Mouse (Mus musculus): ENCODE data around the gene Grip1. TPM values are rescaled to one million over a fixed set of nuclear protein-coding genes. Genes with fewer than 3 reads are reported as not detected.

Grip1 gene
- polyA plus RNA-seq, 1 experiment: 5.0 TPM

DNA sequence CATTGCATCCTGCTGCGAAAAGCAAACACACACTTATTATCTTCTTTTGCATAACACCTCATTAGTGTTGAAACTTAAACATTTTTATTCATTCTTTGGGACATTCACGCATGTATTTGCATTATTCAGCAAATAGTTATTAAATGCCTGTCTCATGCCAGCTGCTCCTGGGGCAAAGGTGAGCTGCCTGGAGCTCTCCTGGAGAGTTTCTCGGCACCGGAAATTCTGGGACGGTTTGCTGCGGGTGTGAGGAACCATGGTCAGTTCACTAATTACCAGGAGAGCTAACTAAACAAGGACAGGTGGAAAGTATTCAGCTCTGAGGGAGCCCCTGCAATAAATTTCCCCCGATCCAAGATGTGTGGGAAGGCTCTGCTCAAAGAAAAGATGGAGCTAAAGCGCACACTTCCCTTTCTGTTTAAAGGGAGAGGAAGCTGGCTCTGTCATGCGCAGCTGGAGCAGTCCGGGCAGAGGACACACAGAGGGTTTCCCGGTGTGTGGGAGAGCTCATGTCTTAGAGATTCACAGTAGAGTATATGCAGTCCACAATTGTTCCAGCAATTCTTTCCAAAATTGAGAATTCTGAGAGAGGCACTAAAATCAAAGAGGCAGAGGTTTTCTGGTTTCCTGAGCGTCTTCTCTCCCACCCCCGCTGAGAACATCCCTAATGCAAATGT lies 675.1 kb downstream of the Grip1 start:
- no peak overlapping the region for H3K27ac ChIP-seq (ENCODE audit: insufficient read depth, low read length)
- no peaks in the 10 kb centered on the region for H3K27me3 ChIP-seq (ENCODE audit: control insufficient read depth, insufficient read depth, low read length)
- WGBS: 45% methylated on average over 13 of the region's 13 CpGs
- H3K4me3 ChIP-seq (replicated peaks; ENCODE audit: insufficient read depth, low read depth, low read length): no peak overlapping the region
- no peaks in the 10 kb centered on the region for H3K4me1 ChIP-seq (ENCODE audit: control insufficient read depth, insufficient read depth, low read length)
- DNase-seq: no peak
- TF ChIP-seq POLR2A (IDR thresholded peaks at IDR 0.05; ENCODE audit: borderline replicate concordance, insufficient read depth, low read length): no peak
- no peak for TF ChIP-seq CTCF (IDR thresholded peaks at IDR 0.05; ENCODE audit: borderline replicate concordance, insufficient read depth, low read depth, low read length)

GRCm38 (mm10) chr10:120130621-120131020 lies 677.0 kb downstream of the Grip1 start:
- peak; percentile 36; the same call in 1 of the 2 replicates for TF ChIP-seq CTCF (IDR thresholded peaks at IDR 0.05; ENCODE audit: borderline replicate concordance, insufficient read depth, low read depth, low read length)
- TF ChIP-seq POLR2A (IDR thresholded peaks at IDR 0.05; ENCODE audit: borderline replicate concordance, insufficient read depth, low read length): no peak
- Histone ChIP-seq H3K27ac (ENCODE audit: insufficient read depth, low read length) (no peak overlapping the region), H3K4me1 (ENCODE audit: control insufficient read depth, insufficient read depth, low read length) (no peaks in the 10 kb centered on the region), H3K27me3 (ENCODE audit: control insufficient read depth, insufficient read depth, low read length) (no peaks in the 10 kb centered on the region), H3K4me3 (replicated peaks; ENCODE audit: insufficient read depth, low read depth, low read length) (no peak overlapping the region)
- no peak for DNase-seq
- 64% methylated on average over 16 of the region's 16 CpGs for WGBS

GRCm38 (mm10) chr10:120133697-120134096 lies 680.1 kb downstream of the Grip1 start:
- Histone ChIP-seq H3K27ac (ENCODE audit: insufficient read depth, low read length) (no peak overlapping the region), H3K4me3 (replicated peaks; ENCODE audit: insufficient read depth, low read depth, low read length) (no peak overlapping the region), H3K4me1 (ENCODE audit: control insufficient read depth, insufficient read depth, low read length) (no peaks in the 10 kb centered on the region), H3K27me3 (ENCODE audit: control insufficient read depth, insufficient read depth, low read length) (no peaks in the 10 kb centered on the region)
- DNase-seq: no peak
- 31% methylated on average over 11 of the region's 11 CpGs for WGBS
- TF ChIP-seq POLR2A (IDR thresholded peaks at IDR 0.05; ENCODE audit: borderline replicate concordance, insufficient read depth, low read length) (no peak), CTCF (IDR thresholded peaks at IDR 0.05; ENCODE audit: borderline replicate concordance, insufficient read depth, low read depth, low read length) (no peak)

DNA sequence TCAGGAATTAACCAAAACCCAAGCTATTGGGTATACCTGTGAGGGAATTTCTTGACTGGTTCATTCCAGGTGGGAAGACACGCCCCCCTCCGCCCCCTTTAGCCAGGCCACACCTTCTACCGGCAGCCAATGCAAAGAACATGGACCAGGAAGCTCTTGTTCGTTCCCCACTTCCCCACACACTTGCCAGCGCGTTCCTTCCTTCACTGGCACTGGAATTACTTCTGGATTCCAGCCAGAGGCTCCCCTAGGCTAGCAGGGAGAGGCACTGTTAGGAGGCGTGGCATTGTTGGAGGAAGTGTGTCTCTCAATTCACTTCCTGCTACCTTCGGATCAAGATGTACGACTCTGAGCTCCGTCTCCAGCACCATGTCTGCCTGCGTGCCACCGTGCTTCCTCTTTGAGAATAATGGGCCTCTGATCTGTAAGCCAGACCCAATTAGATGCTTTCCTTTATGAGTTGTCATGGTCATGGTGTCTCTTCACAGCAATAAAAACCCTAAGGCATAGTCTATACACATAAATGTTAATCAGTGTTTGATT lies 682.5 kb downstream of the Grip1 start:
- 71% methylated on average over 12 of the region's 12 CpGs for WGBS
- Histone ChIP-seq H3K4me1 (ENCODE audit: control insufficient read depth, insufficient read depth, low read length) (no peaks in the 10 kb centered on the region), H3K27ac (ENCODE audit: insufficient read depth, low read length) (no peak overlapping the region), H3K4me3 (replicated peaks; ENCODE audit: insufficient read depth, low read depth, low read length) (no peak overlapping the region), H3K27me3 (ENCODE audit: control insufficient read depth, insufficient read depth, low read length) (no peaks in the 10 kb centered on the region)
- DNase-seq: no peak
- no peak for TF ChIP-seq POLR2A (IDR thresholded peaks at IDR 0.05; ENCODE audit: borderline replicate concordance, insufficient read depth, low read length)

Other genes starting within 250 kb of the Grip1 start
- gene Cand1, start 213.8 kb upstream of the Grip1 start, polyA plus RNA-seq (2012; rRNA removed): 35.8 and 38.8 TPM in 2 replicates